Mouse (Mus musculus) MEL (cell line): Measurements from ENCODE around the gene Lbp. TPM values are rescaled to one million over a fixed set of nuclear protein-coding genes. Genes with fewer than 3 reads are reported as not detected.

ENCODE experiments used
- DNase-seq: peaks from one replicate; pipeline ENCODE4 v3.0.0; 2011; ENCODE audit warnings: low read depth, low spot score
- H3K27ac ChIP-seq: 2 replicates; pipeline ENCODE4 v1.5.1; 2012; ENCODE audit warnings: low read depth, mild to moderate bottlenecking, control low read depth, low read length, moderate library complexity; ENCODE audit not compliant: control insufficient read depth
- H3K27me3 ChIP-seq, 2 experiments: fragments of 150-350 bp in 1 of 2; sonication (generic) in 1 of 2; 2 replicates each; pipeline ENCODE4 v1.6.1; 2012; ENCODE audit warnings: low read length in 2 of 2, mild to moderate bottlenecking in 2 of 2, improper control_type of control experiment in 1 of 2, moderate library complexity in 1 of 2; ENCODE audit not compliant: insufficient read depth in 2 of 2, control insufficient read depth in 1 of 2
- H3K36me3 ChIP-seq, 2 experiments: 2 replicates each; pipeline ENCODE4 v1.6.1; 2012 to 2014; ENCODE audit warnings: low read length in 2 of 2, improper control_type of control experiment in 1 of 2, inconsistent platforms in 1 of 2, mild to moderate bottlenecking in 1 of 2; ENCODE audit not compliant: insufficient read depth in 2 of 2, control insufficient read depth in 1 of 2
- H3K4me1 ChIP-seq, 2 experiments: fragments of 150-350 bp in 1 of 2; sonication (generic) in 1 of 2; 2 replicates each; pipeline ENCODE4 v1.6.1; 2012; ENCODE audit warnings: low read length in 2 of 2, improper control_type of control experiment in 1 of 2, mild to moderate bottlenecking in 1 of 2; ENCODE audit not compliant: insufficient read depth in 2 of 2, control insufficient read depth in 1 of 2
- H3K4me3 ChIP-seq, 2 experiments: fragments of 150-350 bp in 1 of 2; sonication (generic) in 1 of 2; 2 replicates each; pipeline ENCODE4 v1.5.1; 2012; ENCODE audit warnings: low read depth in 2 of 2, low read length in 2 of 2, mild to moderate bottlenecking in 2 of 2, moderate library complexity in 2 of 2, control low read depth in 1 of 2, improper control_type of control experiment in 1 of 2; ENCODE audit not compliant: control insufficient read depth in 1 of 2, insufficient read depth in 1 of 2
- H3K79me2 ChIP-seq: 2 replicates; pipeline ENCODE4 v1.6.1; 2012; ENCODE audit warnings: mild to moderate bottlenecking, low read length, moderate library complexity; ENCODE audit not compliant: control insufficient read depth, poor library complexity, insufficient read depth
- H3K9ac ChIP-seq: 2 replicates; pipeline ENCODE4 v1.6.1; 2012; ENCODE audit warnings: low read depth, mild to moderate bottlenecking, control low read depth, low read length, moderate library complexity; ENCODE audit not compliant: control insufficient read depth, poor library complexity, severe bottlenecking
- H3K9me3 ChIP-seq: fragments of 150-350 bp; sonication (generic); replicated peaks from 2 replicates; pipeline ENCODE4 v1.6.1; 2012; ENCODE audit warnings: mild to moderate bottlenecking, low read length, improper control_type of control experiment, moderate library complexity; ENCODE audit not compliant: insufficient read depth
- CHD1 ChIP-seq: IDR thresholded peaks from 2 replicates; pipeline ENCODE4 v1.6.1; 2012; ENCODE audit warnings: low read depth, mild to moderate bottlenecking, inconsistent platforms, low read length, improper control_type of control experiment
- CTCF ChIP-seq, 3 experiments: IDR thresholded peaks in 2 of 3; conservative IDR thresholded peaks in 1 of 3; 2 replicates each; pipeline ENCODE4 v1.5.1; 2011 to 2012; ENCODE audit warnings: low read length in 3 of 3, low read depth in 2 of 3, mild to moderate bottlenecking in 2 of 3, improper control_type of control experiment in 1 of 3, inconsistent platforms in 1 of 3, mixed read lengths in 1 of 3, moderate library complexity in 1 of 3; ENCODE audit not compliant: control insufficient read depth in 1 of 3, insufficient read depth in 1 of 3, poor library complexity in 1 of 3, severe bottlenecking in 1 of 3
- HCFC1 ChIP-seq: IDR thresholded peaks from 2 replicates; pipeline ENCODE4 v1.6.1; 2012; ENCODE audit warnings: low read depth, mild to moderate bottlenecking, inconsistent platforms, low read length, improper control_type of control experiment, moderate library complexity
- JUND ChIP-seq: IDR thresholded peaks from 2 replicates; pipeline ENCODE4 v1.6.1; 2011; ENCODE audit warnings: low read depth, mild to moderate bottlenecking, improper control_type of control experiment, low read length
- KAT2A ChIP-seq: conservative IDR thresholded peaks from 2 replicates; pipeline ENCODE4 v1.6.1; 2012; ENCODE audit warnings: low read depth, low read length, improper control_type of control experiment, inconsistent platforms
- MAZ ChIP-seq: IDR thresholded peaks from 2 replicates; pipeline ENCODE4 v1.6.1; 2012; ENCODE audit warnings: low read depth, mild to moderate bottlenecking, inconsistent platforms, low read length, improper control_type of control experiment
- MYC ChIP-seq: IDR thresholded peaks from 2 replicates; pipeline ENCODE4 v1.6.1; 2011; ENCODE audit warnings: low read depth, mild to moderate bottlenecking, low read length, improper control_type of control experiment, moderate library complexity
- POLR2A ChIP-seq, 2 experiments: IDR thresholded peaks; 2 replicates each; pipeline ENCODE4 v1.6.1; 2011 to 2012; ENCODE audit warnings: low read length in 2 of 2, mild to moderate bottlenecking in 2 of 2, control low read depth in 1 of 2, improper control_type of control experiment in 1 of 2, low read depth in 1 of 2, moderate library complexity in 1 of 2; ENCODE audit not compliant: control insufficient read depth in 1 of 2, insufficient read depth in 1 of 2, poor library complexity in 1 of 2
- RAD21 ChIP-seq: IDR thresholded peaks from 2 replicates; pipeline ENCODE4 v1.6.1; 2011; ENCODE audit warnings: mild to moderate bottlenecking, low read depth, low read length, improper control_type of control experiment
- SMC3 ChIP-seq: IDR thresholded peaks from 2 replicates; pipeline ENCODE4 v1.6.1; 2011; ENCODE audit warnings: low read depth, low read length, improper control_type of control experiment
- TBP ChIP-seq: IDR thresholded peaks from 2 replicates; pipeline ENCODE4 v1.8.0; 2011; ENCODE audit warnings: low read depth, low read length, improper control_type of control experiment
- USF1 ChIP-seq: IDR thresholded peaks from 2 replicates; pipeline ENCODE4 v1.6.1; 2014; ENCODE audit warnings: low read depth, mild to moderate bottlenecking, inconsistent platforms, low read length, improper control_type of control experiment, moderate library complexity
- USF2 ChIP-seq, 2 experiments: IDR thresholded peaks; 2 replicates each; pipeline ENCODE4 v1.6.1; 2011 to 2012; ENCODE audit warnings: improper control_type of control experiment in 2 of 2, low read length in 2 of 2, borderline replicate concordance in 1 of 2, inconsistent platforms in 1 of 2, low read depth in 1 of 2, mild to moderate bottlenecking in 1 of 2; ENCODE audit not compliant: insufficient read depth in 1 of 2
- ZC3H11A ChIP-seq: IDR thresholded peaks from 2 replicates; pipeline ENCODE4 v1.6.1; 2012; ENCODE audit warnings: low read depth, mild to moderate bottlenecking, inconsistent platforms, low read length, improper control_type of control experiment
- ZKSCAN1 ChIP-seq: IDR thresholded peaks from 2 replicates; pipeline ENCODE4 v1.6.1; 2012; ENCODE audit warnings: low read depth, mild to moderate bottlenecking, inconsistent platforms, low read length, improper control_type of control experiment, moderate library complexity
- ZMIZ1 ChIP-seq: IDR thresholded peaks from 2 replicates; pipeline ENCODE4 v1.6.1; 2012; ENCODE audit warnings: low read depth, mild to moderate bottlenecking, inconsistent platforms, low read length, improper control_type of control experiment, moderate library complexity
- ZNF384 ChIP-seq: IDR thresholded peaks from 2 replicates; pipeline ENCODE4 v1.6.1; 2012; ENCODE audit warnings: low read depth, mild to moderate bottlenecking, inconsistent platforms, low read length, improper control_type of control experiment
- polyA plus RNA-seq, 2 experiments: library from polyadenylated mRNA; stranded (reverse) in 1 of 2; unstranded in 1 of 2; fragments of >175 nt in 1 of 2; fragments of >200 nt in 1 of 2; gene quantifications; 2 replicates each; pipeline versions ENCODE4 v1.2.1 to v1.2.4; 2012; ENCODE audit warnings: low replicate concordance in 2 of 2, low read depth in 1 of 2; ENCODE audit not compliant: insufficient read length in 2 of 2, insufficient read depth in 1 of 2, missing spikeins in 1 of 2
- total RNA-seq: library from RNA; depleted of rRNA; stranded (reverse); fragments of 300-350 nt; gene quantifications from 2 replicates; pipeline ENCODE4 v1.2.3, GENCODE M21; 2012

Gene Lbp
- total and polyA plus RNA-seq, 3 experiments = not detected

DNA sequence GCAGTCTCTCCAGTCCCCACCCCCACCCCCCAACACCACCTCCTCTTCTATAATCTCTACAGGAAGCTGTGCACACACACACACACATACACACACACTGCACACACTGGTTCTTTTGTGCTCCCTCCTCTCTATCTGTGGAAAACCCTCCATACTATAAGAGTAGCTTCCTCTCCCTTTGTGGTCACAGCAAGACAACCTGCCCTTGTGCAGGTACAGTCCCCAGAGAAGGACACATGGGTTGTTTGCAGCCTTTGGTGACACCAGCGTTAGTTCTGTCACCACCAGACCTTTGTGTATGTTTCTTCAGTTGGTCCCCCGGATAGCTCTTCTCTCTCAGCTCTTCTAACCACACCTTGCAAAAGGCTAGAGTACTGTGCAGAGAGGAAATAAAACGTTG lies 16.6 kb downstream of the Lbp start:
- Histone ChIP-seq H3K27me3 (peaks cover 7 to 13% of the 10 kb centered on the region in 2 experiments; a peak in 3 of 4 replicates), H3K36me3 (no peaks in the 10 kb centered on the region), H3K4me1 (no peaks in the 10 kb centered on the region), H3K9me3 (no peaks in the 10 kb centered on the region), H3K9ac (no peak overlapping the region), H3K4me3 (no peak overlapping the region), H3K27ac (no peak overlapping the region), H3K79me2 (no peaks in the 10 kb centered on the region)
- TF ChIP-seq USF1 (no peak), RAD21 (no peak), POLR2A (IDR thresholded peaks at IDR 0.05; ENCODE audit: control insufficient read depth in 1 of 2, insufficient read depth in 1 of 2, low read depth in 1 of 2, low read length in 2 of 2, poor library complexity in 1 of 2) (no peak), ZNF384 (no peak), CTCF (IDR thresholded peaks at IDR 0.05 in 2 of 3, conservative IDR thresholded peaks at IDR 0.05 in 1 of 3; ENCODE audit: control insufficient read depth in 1 of 3, insufficient read depth in 1 of 3, low read depth in 2 of 3, low read length in 3 of 3, poor library complexity in 1 of 3, severe bottlenecking in 1 of 3) (no peak), MAZ (no peak), ZMIZ1 (no peak), JUND (no peak), USF2 (IDR thresholded peaks at IDR 0.05; ENCODE audit: borderline replicate concordance in 1 of 2, insufficient read depth in 1 of 2, low read depth in 1 of 2, low read length in 2 of 2) (no peak), MYC (no peak), ZC3H11A (no peak), TBP (no peak), SMC3 (no peak), ZKSCAN1 (no peak), KAT2A (no peak)
- DNase-seq = no peak

DNA sequence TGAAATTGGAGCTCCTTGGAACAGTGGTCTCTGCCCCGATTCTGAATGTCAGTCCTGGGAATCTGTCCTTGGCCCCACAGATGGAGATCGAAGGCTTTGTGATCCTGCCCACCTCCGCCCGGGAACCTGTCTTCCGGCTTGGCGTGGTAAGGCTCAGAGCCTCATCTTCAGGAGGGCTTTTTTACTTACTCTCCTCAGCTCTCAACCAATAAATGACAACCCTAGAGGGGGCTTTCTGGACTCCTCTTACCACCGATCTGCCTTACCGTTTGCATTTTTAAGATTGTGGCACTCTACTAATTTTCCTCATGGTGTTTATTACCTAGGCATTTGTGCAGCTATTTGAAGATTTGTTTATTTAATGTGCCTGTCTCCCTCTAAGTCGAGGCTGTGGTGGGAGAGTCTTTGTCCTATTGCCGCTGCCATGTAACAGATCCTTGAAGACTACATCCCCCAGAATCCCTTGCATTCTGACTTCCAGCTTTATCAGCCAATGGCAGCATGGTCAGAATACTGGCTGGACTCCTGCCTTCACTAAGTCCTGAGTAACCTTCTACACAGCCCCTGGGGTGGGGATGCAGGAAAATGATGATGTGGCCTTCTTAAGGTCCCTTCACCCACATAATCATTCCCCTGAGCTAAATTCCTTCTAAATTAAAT lies 18.4 kb downstream of the Lbp start:
- H3K9ac ChIP-seq = no peak overlapping the region
- no peaks in the 10 kb centered on the region for H3K36me3 ChIP-seq
- peaks cover 7 to 14% of the 10 kb centered on the region in 2 experiments for H3K27me3 ChIP-seq
- TF ChIP-seq HCFC1 (peak; percentile 72), CHD1 (no peak)
- no peak overlapping the region for H3K4me3 ChIP-seq
- no peaks in the 10 kb centered on the region for H3K4me1 ChIP-seq
- H3K27ac ChIP-seq = no peak overlapping the region
- H3K9me3 ChIP-seq = no peaks in the 10 kb centered on the region
- no peak for DNase-seq
- H3K79me2 ChIP-seq = no peaks in the 10 kb centered on the region
